Mouse (Mus musculus): ENCODE results near the gene Nle1.
A peak's percentile ranks its signal among the peaks of the same experiment; 100 is the strongest.

The Nle1 gene

GRCm38 (mm10) chr11:82910679-82911389 is 2.6 kb upstream of the Nle1 start:
- no peak for DNase-seq

GRCm38 (mm10) chr11:82910250-82910649 is 2.0 kb upstream of the Nle1 start, which contains the start of gene Unc45b:
Gene Unc45b, plus strand, starts transcription at chr11:82910550.
- no peak for DNase-seq

GRCm38 (mm10) chr11:82908608-82908989 is 388 bp upstream of the Nle1 start:
- no peak for DNase-seq

GRCm38 (mm10) chr11:82905816-82906215 is 2.4 kb downstream of the Nle1 start:
- no peak for DNase-seq

GRCm38 (mm10) chr11:82904952-82905351 is 3.3 kb downstream of the Nle1 start:
- no peak for DNase-seq

- no peak for DNase-seq
Measured at GRCm38 (mm10) chr11:82901606-82902310, 6.5 kb downstream of the Nle1 start.

GRCm38 (mm10) chr11:82899720-82900119 is 8.5 kb downstream of the Nle1 start:
- DNase-seq, result no peak

- DNase-seq, result no peak
Measured at GRCm38 (mm10) chr11:82897478-82897877, 10.7 kb downstream of the Nle1 start.

- no peak for DNase-seq
Measured at GRCm38 (mm10) chr11:82891936-82892335, 16.3 kb downstream of the Nle1 start, which contains the start of gene Fndc8. Gene Fndc8, plus strand, starts transcription at chr11:82892124.

GRCm38 (mm10) chr11:82890342-82890762 is 17.9 kb downstream of the Nle1 start, which contains the start of gene Rad51d:
Gene Rad51d, minus strand, starts transcription at chr11:82890614.
- DNase-seq, result peak; percentile 94 to 95

GRCm38 (mm10) chr11:82889524-82890341 is 18.5 kb downstream of the Nle1 start:
- no peak for DNase-seq

- peak; percentile 18 to 56 for DNase-seq
Measured at GRCm38 (mm10) chr11:82888491-82888946, 19.7 kb downstream of the Nle1 start.

GRCm38 (mm10) chr11:82886559-82886958 is 21.7 kb downstream of the Nle1 start:
- DNase-seq, result no peak

- no peak for DNase-seq
Measured at GRCm38 (mm10) chr11:82883180-82883579, 25.0 kb downstream of the Nle1 start.

- DNase-seq, result no peak
Measured at GRCm38 (mm10) chr11:82877726-82878344, 30.4 kb downstream of the Nle1 start.

GRCm38 (mm10) chr11:82875631-82876030 is 32.6 kb downstream of the Nle1 start:
- DNase-seq, result no peak

GRCm38 (mm10) chr11:82874924-82875323 is 33.3 kb downstream of the Nle1 start:
- DNase-seq, result no peak

GRCm38 (mm10) chr11:82871031-82871446 is 37.2 kb downstream of the Nle1 start, which contains the start of gene Rffl:
Gene Rffl, minus strand, starts transcription at chr11:82871210.
- DNase-seq, result peak; percentile 94 to 95

- peak; percentile 70 to 81 for DNase-seq
Measured at GRCm38 (mm10) chr11:82870173-82871030, 37.8 kb downstream of the Nle1 start.

GRCm38 (mm10) chr11:82869506-82870172 is 38.6 kb downstream of the Nle1 start:
- no peak for DNase-seq

- DNase-seq, result no peak
Measured at GRCm38 (mm10) chr11:82867956-82868355, 40.3 kb downstream of the Nle1 start.
